Mouse (Mus musculus) small intestine, adult 2 months (tissue): Measurements from ENCODE around the gene Rbm44.

ENCODE experiments used
- CTCF ChIP-seq: fragments of 200-500 bp; IDR thresholded peaks from 2 replicates; pipeline ENCODE4 v1.5.1; 2012; ENCODE audit warnings: low read depth, mild to moderate bottlenecking, control low read depth, inconsistent platforms, low read length, moderate library complexity, mixed read lengths; ENCODE audit not compliant: insufficient replicate concordance, insufficient read length; ENCODE audit errors: extremely low read depth
- POLR2A ChIP-seq: fragments of 200-500 bp; IDR thresholded peaks from 2 replicates; pipeline ENCODE4 v1.6.1; 2012; ENCODE audit warnings: low read depth, mild to moderate bottlenecking, control low read depth, inconsistent platforms, low read length, moderate library complexity

GRCm38 (mm10) chr1:91199793-91200192 lies 54.9 kb downstream of the Rbm44 start:
- TF ChIP-seq CTCF (no peak), POLR2A (no peak)
